Mouse (Mus musculus) monocyte, adult 5-6 weeks (primary cell): Measurements from ENCODE around the gene Mcemp1. TPM values are rescaled to one million over a fixed set of nuclear protein-coding genes. Genes with fewer than 3 reads are reported as not detected.
A peak's percentile ranks its signal among the peaks of the same experiment; 100 is the strongest.

ENCODE experiments used
- ATAC-seq: fragments of 153-309, 156-312 bp; replicated peaks from 2 replicates; pipeline ENCODE4 v1.8.0; 2017; ENCODE audit warnings: mild to moderate bottlenecking; ENCODE audit not compliant: low TSS enrichment, insufficient number of reproducible peaks, severe bottlenecking, poor library complexity, low FRiP score
- total RNA-seq: library from RNA; stranded (forward); fragments of 200-1000, 200-491, 200-594 nt; gene quantifications from 3 replicates; pipeline ENCODE4 v1.2.3, GENCODE M21; 2017

The Mcemp1 gene
- total RNA-seq: 40.4 to 71.1 TPM (median 68.4 TPM) in 3 replicates

DNA sequence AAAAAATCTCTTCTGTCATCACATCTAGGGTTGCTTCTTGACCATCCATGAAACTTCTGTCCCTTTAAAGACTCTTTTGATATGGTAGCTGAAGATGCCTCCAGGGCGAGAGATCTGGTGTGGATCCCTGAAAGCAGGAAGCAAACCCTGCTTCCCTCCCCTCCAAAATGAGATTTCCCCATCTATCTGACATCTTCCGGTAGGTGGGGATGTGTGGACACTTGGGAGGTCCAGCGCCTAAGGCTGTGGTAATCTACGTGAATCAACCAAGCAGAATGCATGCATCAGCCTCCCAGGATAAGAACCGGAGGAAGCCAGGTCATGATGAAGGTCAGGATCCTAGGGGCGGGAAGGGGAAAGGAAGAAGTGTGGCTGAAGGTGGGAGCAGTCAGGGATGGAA is at the start of gene Mcemp1:
Gene Mcemp1, plus strand, starts transcription at position 248 of the 400 bp plus-strand sequence.
- peak; percentile 66 for ATAC-seq

DNA sequence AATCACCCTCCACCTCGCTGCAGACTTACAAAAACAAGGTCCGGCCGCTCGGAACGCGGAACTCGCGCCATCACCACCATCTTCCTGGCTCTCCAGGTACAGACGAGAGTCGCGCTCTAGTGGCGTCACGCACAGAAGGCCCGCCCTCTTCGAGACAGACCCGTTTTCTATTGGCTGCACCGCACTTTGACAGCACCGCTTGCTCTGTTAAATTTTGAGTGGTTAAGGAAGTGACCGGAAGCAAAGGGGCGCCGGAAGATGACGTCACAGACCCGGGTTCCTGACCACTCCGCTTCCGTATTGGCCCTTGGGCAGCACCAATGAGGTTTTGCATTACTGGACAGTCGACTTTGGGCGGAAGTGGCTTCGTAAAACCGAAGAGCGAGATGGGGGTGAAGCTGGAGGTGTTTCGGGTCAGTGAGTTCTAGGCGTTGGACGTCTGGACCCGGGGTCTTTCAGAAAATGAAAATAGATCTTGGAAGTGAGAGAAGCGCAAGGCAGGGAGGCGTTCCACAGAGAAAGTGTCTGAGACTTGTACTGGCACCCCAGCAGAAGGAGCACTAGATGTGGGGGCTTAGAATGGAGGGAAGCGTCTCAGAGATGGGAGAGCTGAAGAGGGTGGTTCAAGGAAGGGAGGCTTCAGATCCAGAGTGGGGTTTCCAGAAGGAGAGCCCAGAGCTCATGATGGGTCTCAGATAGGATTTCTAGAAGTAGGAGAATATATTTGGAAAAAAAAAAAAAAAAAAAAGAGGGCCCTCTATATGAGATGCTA is 44.2 kb upstream of the Mcemp1 start, which contains the start of the genes Xab2 and Pet100:
Gene Xab2, minus strand, starts transcription at position 118 of the 772 bp plus-strand sequence.
Gene Pet100, plus strand, starts transcription at position 350 of the 772 bp plus-strand sequence.
- peak; percentile 91 for ATAC-seq

DNA sequence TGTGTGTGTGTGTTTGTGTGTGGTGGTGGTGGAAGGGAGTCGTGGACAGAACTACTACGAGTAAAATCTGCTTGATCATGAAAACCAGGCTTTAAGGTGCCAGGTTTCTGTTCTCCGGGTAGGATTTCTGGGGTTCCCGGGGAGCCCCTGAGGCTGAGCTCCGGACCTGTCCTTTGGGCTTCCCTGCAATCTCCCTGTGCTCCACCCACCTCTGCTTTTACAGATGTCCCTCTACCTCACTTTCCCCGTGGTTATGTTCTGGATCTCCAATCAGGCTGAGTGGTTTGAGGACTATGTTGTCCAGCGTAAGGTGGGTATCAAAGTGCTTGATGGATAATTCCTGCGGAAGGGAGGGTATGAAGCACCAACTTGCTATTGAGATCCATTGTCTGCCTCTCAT is 43.4 kb upstream of the Mcemp1 start:
- ATAC-seq: no peak

DNA sequence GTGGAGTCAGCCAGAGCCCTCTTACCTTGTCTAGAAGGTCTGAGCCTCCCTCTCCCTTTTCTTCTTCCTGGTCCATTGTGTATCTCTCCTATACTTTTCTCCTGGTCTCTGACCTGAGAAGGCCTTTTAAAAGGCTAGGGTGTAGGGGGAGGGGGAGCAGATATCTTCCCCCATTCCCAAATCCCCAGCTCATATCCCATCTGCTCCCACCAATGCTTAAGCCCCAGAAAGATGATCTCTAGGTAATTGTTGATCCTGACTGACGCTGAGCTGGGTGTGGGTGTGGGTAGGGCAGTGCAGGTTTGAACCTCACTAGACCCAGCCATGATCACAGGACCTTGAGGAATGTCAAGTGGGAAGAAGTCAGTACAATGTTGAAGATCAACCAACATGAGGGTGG is 40.1 kb upstream of the Mcemp1 start, which contains the start of gene Pcp2:
Gene Pcp2, minus strand, starts transcription at position 101 of the 400 bp plus-strand sequence.
- no peak for ATAC-seq

DNA sequence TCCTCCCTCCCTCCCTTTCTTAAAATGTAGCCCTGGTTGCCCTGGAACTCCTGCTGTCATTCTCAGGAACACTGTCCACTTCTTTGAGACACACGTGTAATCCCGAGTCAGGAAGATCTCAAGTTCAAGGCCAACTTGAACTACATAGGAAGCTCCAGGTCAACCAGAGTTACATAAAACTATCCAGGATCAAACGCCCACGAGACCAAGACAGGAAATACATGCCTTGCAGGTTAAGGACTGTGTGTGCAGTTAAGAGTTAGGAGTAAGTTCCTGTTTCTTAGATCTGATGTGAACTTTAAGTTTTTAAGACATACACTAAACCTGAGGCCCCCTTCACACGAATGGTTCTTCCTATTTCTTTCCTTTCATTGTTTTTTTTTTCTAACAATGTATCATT is 38.6 kb upstream of the Mcemp1 start:
- no peak for ATAC-seq

DNA sequence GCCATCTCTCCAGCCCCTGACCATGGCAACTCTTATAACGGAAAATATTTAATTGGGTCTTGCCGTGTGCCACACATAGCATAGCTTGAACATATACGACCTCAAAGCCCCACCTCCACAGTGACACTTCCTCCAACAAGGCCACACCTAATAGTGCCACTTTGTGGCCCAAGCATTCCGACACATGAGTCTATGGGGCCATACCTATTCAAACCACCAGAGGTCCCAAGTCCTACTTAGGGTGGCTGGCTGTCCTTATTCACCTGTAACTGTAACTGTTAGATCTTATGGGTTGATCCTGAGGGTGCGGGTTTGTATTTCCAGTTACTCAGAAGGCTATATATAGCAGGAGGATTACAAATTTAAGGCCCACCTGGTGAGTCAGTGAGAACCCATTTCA is 37.5 kb upstream of the Mcemp1 start:
- ATAC-seq: 0 out of 2 replicates have a peak, but pooled peaks have one; percentile 32

DNA sequence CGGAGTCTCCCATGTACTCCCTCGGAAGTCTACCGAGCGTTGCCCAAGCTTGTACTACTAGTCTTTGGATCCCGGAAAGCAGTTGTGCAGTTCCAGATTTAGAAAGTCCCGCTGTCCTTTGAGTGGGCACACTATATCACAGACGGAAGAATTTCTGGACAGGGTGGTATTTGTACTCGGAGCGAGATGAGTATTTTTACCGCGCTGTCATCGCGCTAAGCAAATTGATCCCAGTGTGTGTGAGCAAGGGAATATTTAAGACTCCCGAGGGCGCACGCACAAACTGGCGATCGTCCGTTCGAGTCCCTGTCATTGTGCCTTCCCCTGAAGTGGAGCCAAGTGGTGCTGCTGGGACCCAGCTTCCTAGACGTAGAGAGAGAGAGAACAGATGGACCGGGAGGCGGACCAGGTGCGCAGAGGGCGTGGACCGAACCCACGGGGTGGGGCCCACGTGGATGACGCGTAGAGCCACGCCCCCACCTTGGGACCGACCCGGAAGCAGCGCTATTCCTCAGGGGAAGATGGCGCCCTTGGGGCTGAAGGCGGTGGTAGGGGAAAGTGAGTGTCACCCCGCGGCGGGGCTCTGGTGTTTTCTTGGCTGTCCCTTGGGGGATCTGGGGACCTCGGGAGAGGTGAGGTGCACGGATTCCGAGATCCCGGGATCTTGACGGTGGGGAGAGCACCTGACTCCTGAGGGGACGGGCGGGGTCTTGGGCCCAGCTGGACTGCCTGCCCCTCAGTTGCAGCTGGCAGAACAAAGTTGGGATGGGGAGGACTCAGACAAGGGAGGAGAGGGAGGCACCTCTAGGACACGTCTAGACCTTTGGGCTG is 34.7 kb upstream of the Mcemp1 start, which contains the start of gene Stxbp2:
Gene Stxbp2, plus strand, starts transcription at position 309 of the 831 bp plus-strand sequence.
- peak; percentile 84 for ATAC-seq

DNA sequence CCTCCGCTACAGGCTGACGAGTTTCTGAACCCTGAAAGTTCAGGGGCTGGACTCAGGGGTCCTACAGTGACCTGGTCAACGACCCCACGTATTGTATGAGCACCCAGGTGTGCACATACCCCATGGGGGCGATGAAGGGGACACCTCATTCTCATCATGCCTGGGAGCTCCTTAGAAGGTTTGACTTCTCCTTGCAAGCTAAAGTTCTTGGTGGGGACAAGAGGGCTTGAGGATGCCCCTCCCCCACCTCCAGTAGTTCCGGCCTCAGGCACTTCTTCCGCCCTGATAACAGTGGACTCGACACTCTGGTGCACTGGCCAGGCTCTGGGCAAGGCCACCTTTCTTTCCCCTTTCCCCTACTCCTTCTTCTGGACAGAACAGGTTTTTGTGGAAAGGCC is 34.1 kb upstream of the Mcemp1 start:
- peak; percentile 25; the same call in 1 of the 2 replicates for ATAC-seq

DNA sequence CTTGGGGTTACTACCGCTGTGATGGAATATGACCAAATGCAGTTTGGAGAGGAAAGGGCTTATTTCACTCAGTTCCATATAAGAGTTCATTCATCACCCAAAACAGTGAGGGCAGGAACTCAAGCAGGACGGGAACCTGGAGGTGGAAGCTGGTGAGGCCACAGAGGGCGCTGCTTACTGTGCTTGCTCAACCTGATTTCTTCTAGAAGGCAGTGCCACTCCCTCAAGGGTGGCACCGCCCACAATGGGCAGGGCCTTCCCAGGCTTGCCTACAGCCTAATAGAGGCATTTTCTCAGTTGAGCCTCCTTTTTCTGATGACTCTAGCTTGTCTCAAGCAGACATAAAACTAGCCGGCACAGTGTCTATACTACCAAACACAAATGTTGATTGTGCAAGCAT is 19.8 kb upstream of the Mcemp1 start:
- ATAC-seq: peak; percentile 93

DNA sequence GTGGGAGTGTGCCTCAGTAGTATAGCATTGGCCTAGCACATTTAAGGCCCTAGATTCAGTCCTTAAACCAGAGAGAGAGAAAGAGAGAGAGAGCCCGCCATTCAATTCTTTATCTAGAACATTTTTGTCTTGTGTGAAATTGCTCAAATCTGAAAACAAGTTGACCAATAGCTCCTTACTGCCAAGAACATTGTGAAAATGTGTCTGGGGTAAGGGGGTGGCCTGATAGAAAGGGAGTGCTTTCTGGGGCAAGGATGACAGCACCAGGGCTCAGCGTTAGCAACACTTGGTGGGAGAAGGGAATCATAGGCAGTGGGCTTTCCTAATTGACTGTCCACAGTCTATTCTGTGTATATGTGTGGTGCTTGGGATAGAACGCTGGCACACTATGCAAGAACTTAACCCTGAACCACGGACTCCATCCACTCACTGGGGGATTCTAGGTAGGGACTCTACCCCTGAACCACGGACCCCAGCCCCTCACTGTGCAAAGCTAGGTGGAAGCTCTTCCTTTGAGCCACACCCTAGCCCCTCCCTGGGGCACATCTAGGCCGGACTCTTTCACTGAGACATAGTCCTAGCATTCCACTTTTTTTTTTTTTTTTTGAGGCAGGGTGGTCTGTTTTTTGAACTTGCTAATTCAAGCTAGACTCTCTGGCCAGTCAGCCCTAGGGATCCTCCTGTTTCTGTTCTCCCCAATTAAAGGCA is 18.6 kb upstream of the Mcemp1 start:
- no peak for ATAC-seq

DNA sequence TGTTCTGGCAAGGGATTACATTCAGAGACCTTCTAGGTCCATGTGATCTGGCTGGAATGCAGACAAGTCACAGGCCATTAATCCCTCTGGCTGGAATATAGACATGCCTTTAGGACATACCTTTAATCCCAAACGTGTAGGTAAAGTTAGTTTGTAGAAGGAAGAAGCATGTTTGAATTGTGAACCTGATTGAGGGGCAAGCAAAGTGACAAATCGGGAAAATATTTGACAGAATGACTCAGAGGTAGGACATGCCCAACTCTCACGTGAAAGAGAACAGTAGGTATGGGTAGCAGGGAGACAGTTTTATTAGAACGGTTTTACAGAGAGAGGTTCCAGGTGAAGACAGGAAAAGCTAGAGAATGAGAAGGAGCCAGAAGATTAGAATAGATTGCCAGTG is 18.0 kb upstream of the Mcemp1 start:
- no peak for ATAC-seq

DNA sequence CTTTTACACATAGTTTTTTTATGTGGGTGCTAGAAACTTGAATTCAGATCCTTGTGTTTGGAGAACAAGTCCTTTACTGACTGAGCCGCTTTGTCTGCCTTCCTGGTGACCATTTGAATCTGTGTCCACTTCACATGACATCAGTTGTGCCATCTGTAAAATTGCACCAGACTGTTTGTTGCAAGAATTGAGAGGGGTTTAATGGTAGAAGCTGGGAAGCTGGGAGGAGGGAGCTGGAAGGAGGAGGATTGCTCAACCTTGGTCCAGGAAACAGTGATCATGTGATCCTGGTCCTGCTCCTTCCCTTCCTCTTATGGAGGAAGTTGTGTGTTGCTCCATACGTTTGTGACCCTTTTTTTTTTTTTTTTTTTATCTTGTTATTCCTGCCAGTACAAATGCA is 17.3 kb upstream of the Mcemp1 start:
- ATAC-seq: peak; percentile 51

DNA sequence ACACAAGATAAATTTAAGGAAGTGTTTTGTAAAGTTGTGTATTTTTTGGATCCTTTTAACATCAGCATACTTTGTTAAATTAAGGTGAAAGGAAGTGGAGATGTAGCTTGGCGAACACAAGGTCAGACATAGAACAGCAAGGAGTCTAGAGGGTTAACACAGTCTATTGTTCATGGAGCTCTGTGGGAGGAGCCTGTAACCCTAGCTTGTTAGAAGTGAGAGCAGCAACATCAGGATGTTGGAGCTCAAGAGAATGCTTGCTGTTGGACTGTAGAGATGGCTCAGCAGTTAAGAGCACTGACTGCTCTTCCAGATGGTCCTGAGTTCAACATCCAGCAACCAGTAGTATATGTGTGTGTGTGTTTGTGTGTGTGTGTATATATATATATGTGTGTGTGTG is 16.6 kb upstream of the Mcemp1 start:
- ATAC-seq: no peak; the same call in 1 of the 2 replicates

DNA sequence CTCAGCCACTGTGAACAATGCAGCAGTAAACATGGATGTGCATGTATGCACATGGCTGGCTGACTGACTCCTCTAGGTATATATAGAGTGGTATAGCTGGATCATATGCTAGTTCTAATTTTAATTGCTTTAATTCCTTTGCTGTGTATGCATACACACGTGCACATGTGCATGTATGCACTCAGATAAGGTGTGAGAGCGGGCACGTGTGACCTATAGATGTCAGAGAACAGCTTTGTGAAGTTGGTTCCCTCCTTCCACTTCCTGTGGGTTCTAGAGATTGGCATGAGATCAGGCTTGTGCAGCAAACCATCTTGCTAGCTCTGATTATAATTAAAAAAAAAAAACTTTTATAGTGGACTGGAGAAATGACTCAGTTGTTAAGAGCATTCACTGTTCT is 12.7 kb upstream of the Mcemp1 start:
- ATAC-seq: no peak

DNA sequence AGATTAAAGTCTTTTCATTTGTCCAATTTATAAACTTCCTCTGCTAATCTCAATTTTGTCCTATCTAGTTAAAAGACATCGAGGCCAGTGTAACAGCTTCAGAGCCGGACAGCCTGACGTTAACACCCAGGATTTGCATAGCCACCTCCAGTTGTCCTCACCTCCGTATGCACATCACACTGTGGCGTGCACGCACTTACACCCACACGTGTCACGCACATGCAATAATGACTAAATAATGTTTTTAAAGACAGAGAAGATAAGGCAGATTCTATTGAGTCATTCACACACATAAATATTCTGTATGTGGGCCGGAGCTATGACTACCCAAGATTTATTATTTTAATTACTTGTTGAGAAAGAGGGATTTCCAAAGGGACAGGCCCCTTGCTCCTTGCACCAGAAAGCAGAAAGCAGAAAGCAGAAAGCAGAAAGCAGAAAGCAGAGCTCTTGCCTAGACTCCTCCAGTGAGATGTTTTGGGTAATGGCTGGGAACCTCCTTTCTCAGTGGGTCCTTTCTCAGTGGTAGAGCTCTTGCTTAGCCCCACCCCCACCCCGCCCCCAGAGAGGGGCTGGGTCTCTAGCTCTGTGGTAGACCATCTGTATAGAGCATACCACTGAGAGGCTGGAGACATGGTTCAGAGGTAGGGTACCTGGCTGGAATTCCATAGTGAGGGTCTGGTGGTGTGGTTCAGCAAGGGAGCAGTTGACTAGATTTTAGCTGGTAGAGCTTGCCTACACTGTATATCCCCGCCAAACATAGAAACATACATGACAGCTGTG is 10.6 kb upstream of the Mcemp1 start:
- no peak for ATAC-seq

DNA sequence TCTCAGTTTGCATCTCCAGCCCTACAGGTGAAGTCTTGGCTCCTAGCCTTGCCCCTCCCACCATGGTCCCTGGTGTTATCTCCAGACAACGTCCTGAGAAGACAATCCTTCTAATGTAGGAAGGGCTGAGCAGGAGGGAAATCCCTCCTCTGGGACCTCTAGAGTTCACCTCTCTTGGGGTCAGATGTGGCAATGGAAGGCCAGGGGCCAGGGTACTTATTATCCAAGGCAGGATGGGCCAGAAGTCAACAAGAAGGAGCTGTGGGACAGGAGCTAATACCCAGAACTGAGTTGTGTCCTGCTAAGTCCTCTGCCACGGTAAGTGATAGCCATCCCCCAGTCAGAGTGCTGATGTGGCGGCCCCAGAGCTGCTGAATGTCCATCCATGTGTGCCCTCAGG is 10.0 kb upstream of the Mcemp1 start, which contains the start of gene Retn:
Gene Retn, plus strand, starts transcription at position 245 of the 400 bp plus-strand sequence.
- ATAC-seq: no peak

DNA sequence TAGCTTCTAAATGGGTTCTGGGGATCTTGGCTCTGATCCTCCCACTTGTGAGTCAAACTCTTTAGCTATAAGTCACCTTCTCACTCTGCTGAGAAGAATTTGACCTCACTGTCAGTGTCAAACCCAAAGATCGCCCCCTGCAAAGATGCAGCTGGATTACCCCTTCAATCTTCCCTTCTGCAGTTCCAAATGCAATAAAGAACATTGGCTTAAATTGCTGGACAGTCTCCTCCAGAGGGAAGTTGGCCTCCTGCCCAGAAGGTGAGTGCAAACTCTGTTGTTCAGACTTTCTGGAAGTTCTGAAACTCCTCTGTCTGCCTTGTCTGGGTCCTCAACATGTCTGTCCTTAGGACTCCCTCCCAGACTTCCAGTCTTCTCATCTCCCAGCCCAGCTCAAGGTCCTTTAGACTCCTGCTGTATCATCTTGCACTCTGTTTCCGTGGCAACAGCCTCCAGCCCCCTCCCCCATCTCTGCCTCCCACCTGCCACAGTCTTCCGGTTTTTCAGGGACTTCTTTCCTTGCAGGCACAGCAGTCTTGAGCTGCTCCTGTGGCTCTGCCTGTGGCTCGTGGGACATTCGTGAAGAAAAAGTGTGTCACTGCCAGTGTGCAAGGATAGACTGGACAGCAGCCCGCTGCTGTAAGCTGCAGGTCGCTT is 8.7 kb upstream of the Mcemp1 start:
- no peak for ATAC-seq

DNA sequence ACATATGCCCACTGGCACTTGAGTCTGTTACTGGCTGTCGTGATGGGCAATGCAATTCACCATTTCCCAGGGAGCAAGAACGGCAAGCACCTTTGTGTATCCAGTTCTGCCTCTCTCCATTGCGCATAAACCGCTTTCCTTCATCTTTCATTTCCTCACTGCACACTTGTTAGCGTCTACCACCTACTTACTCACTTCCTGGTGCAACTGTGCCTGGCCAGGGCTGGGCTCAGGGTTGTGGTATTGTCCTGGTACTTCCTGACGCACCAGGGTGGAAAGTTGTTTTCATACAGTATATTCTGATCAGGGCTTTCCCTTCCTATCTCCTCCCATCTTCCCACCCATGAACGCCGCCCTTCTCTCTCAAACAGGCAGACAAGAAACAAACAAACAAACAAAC is 4.7 kb upstream of the Mcemp1 start:
- ATAC-seq: peak; percentile 70
